Comparison of ENCODE assay signal across 9 mouse cellular contexts in the genomic region with DNA sequence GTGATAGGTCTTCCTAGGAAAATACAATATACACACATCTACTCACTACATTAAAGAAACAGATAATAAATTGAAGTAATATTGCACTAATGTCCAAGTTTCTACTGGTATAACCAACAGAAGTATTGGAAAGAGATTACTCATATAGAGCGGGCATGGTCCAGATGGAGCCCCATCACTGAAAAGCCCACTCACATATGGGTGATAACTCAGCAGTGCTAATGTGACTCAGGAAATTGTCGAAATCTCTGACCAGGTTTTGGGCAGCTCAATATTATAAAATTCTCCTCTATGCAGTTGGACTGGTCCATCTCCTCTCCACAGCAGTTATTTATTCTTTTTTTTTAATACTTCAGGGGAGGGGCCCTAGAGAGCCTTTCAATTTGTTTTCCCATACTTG.
"Had no signal": no experiment of that assay in that cellular context is flagged by ENCODE, and none has a peak within 500 bp of the region (broad histone marks: within the 10 kb centered on the region; RNA-seq: fewer than 3 reads in every experiment).

No protein-coding gene starts in this region.

- DNase-seq: kidney, adult 8-10 months; kidney, postnatal 36 days; liver; liver, embryonic 13.5 days; liver, postnatal 0 days; lung, postnatal 14 days; right cerebral cortex, postnatal 25 days; thymus, adult 2 months; thymus, postnatal 25 days had no signal
